In the genomic region with DNA sequence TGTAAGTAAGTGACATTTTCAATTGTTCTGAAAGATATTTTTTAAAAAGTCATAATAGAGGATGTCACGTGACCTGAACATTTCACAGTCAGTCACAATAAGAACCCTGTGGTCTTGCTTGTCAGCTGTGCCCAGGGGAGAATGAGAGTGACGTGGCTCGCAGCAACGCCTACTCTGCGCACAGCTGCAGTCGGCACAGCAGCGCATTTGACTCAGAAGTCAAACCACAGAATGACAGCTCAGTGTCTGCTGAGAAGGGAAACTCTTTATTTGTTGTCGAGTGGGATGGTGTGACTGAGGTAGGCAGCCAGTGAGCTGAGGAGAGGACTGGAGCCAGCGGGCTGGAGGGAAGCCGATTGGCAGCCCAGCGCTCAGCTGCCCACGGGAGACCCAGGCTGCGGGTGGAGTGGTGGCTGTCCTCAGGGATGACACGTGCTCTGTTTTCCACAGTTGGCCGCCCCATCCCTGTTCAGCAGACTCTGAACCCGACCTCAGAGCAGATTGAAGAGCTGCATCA, we compare ENCODE assay signal across 8 mouse cellular contexts. TPM values are rescaled to one million over a fixed set of nuclear protein-coding genes. Genes with fewer than 3 reads are reported as not detected.
DNase-seq lines count a peak whose midpoint lies in the region; ATAC-seq and TF ChIP-seq lines count a peak whose summit lies in the region.

No protein-coding gene starts in this region.

- H3K9me3 ChIP-seq in intestine, postnatal 0 days (ENCODE audit: control insufficient read depth): no peaks in the 10 kb centered on the region

- no peaks in the 10 kb centered on the region for H3K27me3 ChIP-seq in intestine, postnatal 0 days (replicated peaks; ENCODE audit: control insufficient read depth, insufficient read depth, low read length)
- H3K27me3 ChIP-seq in small intestine, adult 2 months (ENCODE audit: control insufficient read depth, insufficient read depth, low read length): no peaks in the 10 kb centered on the region

- no peaks in the 10 kb centered on the region for H3K36me3 ChIP-seq in intestine, postnatal 0 days (ENCODE audit: control insufficient read depth, insufficient read depth)
- H3K36me3 ChIP-seq in small intestine, adult 2 months (ENCODE audit: control insufficient read depth, insufficient read depth, low read length): no peaks in the 10 kb centered on the region

- intact Hi-C loops in left cerebral cortex, postnatal 36 days (cut with DNase I): loop anchor here (2.0 to 5.0 kb wide), 4 partner anchors 55 to 1105 kb away; a partner anchor contains a TSS

- H3K27ac ChIP-seq in intestine, postnatal 0 days (ENCODE audit: low read depth, low read length): no peak overlapping the region
- peak overlapping the region; percentile 46 for H3K27ac ChIP-seq in small intestine, adult 2 months (ENCODE audit: insufficient read depth, low read depth, low read length)

- TF ChIP-seq POLR2A in small intestine, adult 2 months (IDR thresholded peaks at IDR 0.05; ENCODE audit: low read depth, low read length): no peak

- 37% methylated on average over 16 of the region's 16 CpGs for WGBS in intestine, postnatal 0 days
- 27% methylated on average over 16 of the region's 16 CpGs for WGBS in small intestine, adult 2 months

- no peak overlapping the region; the same call in 1 of the 2 replicates for H3K9ac ChIP-seq in intestine, postnatal 0 days (ENCODE audit: low read depth, low read length)

- DNase-seq in ovary, postnatal 36 days (ENCODE audit: low spot score): peak; percentile 8
- no peak for DNase-seq in ovary, postnatal 10 days (ENCODE audit: low spot score)
- peak; percentile 22 for DNase-seq in embryo, embryonic 11.5 days (ENCODE audit: low read depth, low spot score)
- peak; percentile 82 to 87 for DNase-seq in left cerebral cortex, postnatal 36 days (ENCODE audit: low spot score in 2 of 2)
- peak; percentile 63 for DNase-seq in mesoderm, embryonic 11.5 days (ENCODE audit: low read depth, low spot score)

- ATAC-seq in granulocyte monocyte progenitor cell, adult 5-6 weeks (replicated peaks; ENCODE audit: poor library complexity, severe bottlenecking): peak; percentile 96
- peak; percentile 63; the same call in 1 of the 2 replicates for ATAC-seq in intestine, postnatal 0 days

- no peak for TF ChIP-seq CTCF in intestine, postnatal 0 days (IDR thresholded peaks at IDR 0.05; ENCODE audit: low read depth)
- no peak for TF ChIP-seq CTCF in small intestine, adult 2 months (IDR thresholded peaks at IDR 0.05; ENCODE audit: extremely low read depth, insufficient read length, insufficient replicate concordance, low read depth, low read length)

- H3K4me1 ChIP-seq in intestine, postnatal 0 days (replicated peaks; ENCODE audit: control insufficient read depth, insufficient read depth, low read length): no peaks in the 10 kb centered on the region
- 0 out of 2 replicates have a peak, but pooled peaks cover 2% of the 10 kb centered on the region for H3K4me1 ChIP-seq in small intestine, adult 2 months (ENCODE audit: control insufficient read depth, insufficient read depth, insufficient read length, low read length)

- peak overlapping the region; percentile 22 for H3K4me3 ChIP-seq in intestine, postnatal 0 days (ENCODE audit: low read depth, low read length)
- H3K4me3 ChIP-seq in small intestine, adult 2 months (ENCODE audit: low read depth, low read length): peak overlapping the region; percentile 58

- H3K4me2 ChIP-seq in intestine, postnatal 0 days (replicated peaks; ENCODE audit: low read depth): peak overlapping the region; percentile 62

RNA-seq across cellular contexts. Expression of a gene that starts 25.6 kb away (rescaled TPM):
- not detected in 2 replicates for total RNA-seq in granulocyte monocyte progenitor cell, adult 5-6 weeks (2014; fragmentation: Nextera tagmentation)
- total RNA-seq in granulocyte monocyte progenitor cell, adult 5-6 weeks (2017): not detected in 2 replicates
- 3.6 and 5.6 TPM in 2 replicates for polyA plus RNA-seq in intestine, postnatal 0 days (2015; fragmentation: Nextera tagmentation; extraction: Ambion mirVana)
- under 1 TPM; 0.45 to 0.49 TPM for total RNA-seq in left cerebral cortex, postnatal 36 days (2021)
- 0.03 and 2.1 TPM in 2 replicates for polyA plus RNA-seq in small intestine, adult 2 months (2012; rRNA removed)

RNA-seq across cellular contexts. Expression of a gene that starts 26.8 kb away (rescaled TPM):
- total RNA-seq in granulocyte monocyte progenitor cell, adult 5-6 weeks (2014; fragmentation: Nextera tagmentation): not detected in 2 replicates
- total RNA-seq in granulocyte monocyte progenitor cell, adult 5-6 weeks (2017): not detected in 2 replicates
- polyA plus RNA-seq in intestine, postnatal 0 days (2015; fragmentation: Nextera tagmentation; extraction: Ambion mirVana): 0.44 and 0.98 TPM in 2 replicates
- total RNA-seq in left cerebral cortex, postnatal 36 days (2021): not detected
- 1.7 and 9.1 TPM in 2 replicates for polyA plus RNA-seq in small intestine, adult 2 months (2012; rRNA removed)

RNA-seq across cellular contexts. Expression of a gene that starts 48.9 kb away (rescaled TPM):
- 81.3 and 85.3 TPM in 2 replicates for total RNA-seq in granulocyte monocyte progenitor cell, adult 5-6 weeks (2014; fragmentation: Nextera tagmentation)
- total RNA-seq in granulocyte monocyte progenitor cell, adult 5-6 weeks (2017): 75.1 and 85.1 TPM in 2 replicates
- 59.2 and 61.5 TPM in 2 replicates for polyA plus RNA-seq in intestine, postnatal 0 days (2015; fragmentation: Nextera tagmentation; extraction: Ambion mirVana)
- total RNA-seq in left cerebral cortex, postnatal 36 days (2021): 10 to 100 TPM; 56.3 to 63.0 TPM
- polyA plus RNA-seq in small intestine, adult 2 months (2012; rRNA removed): 4.8 and 8.1 TPM in 2 replicates
